Mouse (Mus musculus): ENCODE measurements at regions not wholly inside any gene's neighbourhood (a gene's known extent, or its start where the extent isn't known, plus 50 kb on each side); places are given as distances from the start of the nearest gene placed in this dataset.

- in situ Hi-C loops (cut with MboI, MseI): no loop called here
Measured at GRCm38 (mm10) chr13:84760978-84761377, 428.2 kb upstream of the Ccnh start.

GRCm38 (mm10) chr13:84761821-84762220 is 427.4 kb upstream of the Ccnh start:
- in situ Hi-C loops (cut with MboI, MseI): no loop called here

- in situ Hi-C loops (cut with MboI, MseI): no loop called here
Measured at GRCm38 (mm10) chr13:84763916-84764315, 425.3 kb upstream of the Ccnh start.

GRCm38 (mm10) chr13:84771956-84772355 is 417.3 kb upstream of the Ccnh start:
- in situ Hi-C loops (cut with MboI, MseI): no loop called here

- in situ Hi-C loops (cut with MboI, MseI): no loop called here
Measured at GRCm38 (mm10) chr13:84783017-84783937, 405.9 kb upstream of the Ccnh start.

- in situ Hi-C loops (cut with MboI, MseI): no loop called here
Measured at GRCm38 (mm10) chr13:84804241-84804980, 384.8 kb upstream of the Ccnh start.

- in situ Hi-C loops (cut with MboI, MseI): no loop called here
Measured at GRCm38 (mm10) chr13:84805190-84805589, 384.0 kb upstream of the Ccnh start.

- in situ Hi-C loops (cut with MboI, MseI): no loop called here
Measured at GRCm38 (mm10) chr13:84809605-84810004, 379.6 kb upstream of the Ccnh start.

Data from regulatory T cell (primary cell).